Mouse (Mus musculus) embryonic facial prominence, embryonic 13.5 days (tissue): Measurements from ENCODE around the gene Ajap1. TPM values are rescaled to one million over a fixed set of nuclear protein-coding genes. Genes with fewer than 3 reads are reported as not detected.

ENCODE experiments used
- ATAC-seq: fragments of 200-750 bp; cut with Nextera tagmentation; 2 replicates; pipeline ENCODE4 v1.8.0; 2017; ENCODE audit warnings: low read depth; ENCODE audit not compliant: insufficient number of reproducible peaks, insufficient read depth, low FRiP score, low TSS enrichment
- H3K27ac ChIP-seq: fragments of 300-500 bp; sonication (generic); 2 replicates; pipeline ENCODE4 v1.5.1; 2015; ENCODE audit warnings: moderate library complexity, mild to moderate bottlenecking, inconsistent platforms
- H3K27me3 ChIP-seq: fragments of 300-500 bp; sonication (generic); 2 replicates; pipeline ENCODE4 v1.6.1; 2015; ENCODE audit warnings: mild to moderate bottlenecking, inconsistent platforms
- H3K36me3 ChIP-seq: fragments of 300-500 bp; sonication (generic); 2 replicates; pipeline ENCODE4 v1.6.1; 2015; ENCODE audit warnings: mild to moderate bottlenecking, inconsistent platforms
- H3K4me1 ChIP-seq: fragments of 300-500 bp; sonication (generic); 2 replicates; pipeline ENCODE4 v1.6.1; 2015; ENCODE audit warnings: inconsistent platforms
- H3K4me2 ChIP-seq: fragments of 300-500 bp; sonication (generic); 2 replicates; pipeline ENCODE4 v1.6.1; 2015; ENCODE audit warnings: moderate library complexity, mild to moderate bottlenecking, inconsistent platforms
- H3K4me3 ChIP-seq: fragments of 300-500 bp; sonication (generic); 2 replicates; pipeline ENCODE4 v1.5.1; 2015; ENCODE audit warnings: mild to moderate bottlenecking, inconsistent platforms
- H3K9ac ChIP-seq: fragments of 300-500 bp; sonication (generic); 2 replicates; pipeline ENCODE4 v1.6.1; 2015; ENCODE audit warnings: mild to moderate bottlenecking, inconsistent platforms
- H3K9me3 ChIP-seq: fragments of 300-500 bp; sonication (generic); 2 replicates; pipeline ENCODE4 v1.6.1; 2016; ENCODE audit warnings: inconsistent platforms
- whole genome bisulfite sequencing: fragments of 180-500 bp; shearing (Covaris S2); methylation state at CpG from one replicate; pipeline ENCODE4 v1.1.7; 2015; ENCODE audit warnings: mixed read lengths; 5-methylcytosine and 5-hydroxymethylcytosine counted together
- polyA plus RNA-seq: library from polyadenylated mRNA; unstranded; fragments of >200 nt; fragmentation: Nextera tagmentation; extraction: Ambion mirVana; gene quantifications from 2 replicates; pipeline ENCODE4 v1.2.1, GENCODE M21; 2015

Gene Ajap1
- polyA plus RNA-seq, 1 experiment from 2014 or later = 0.48 TPM

DNA sequence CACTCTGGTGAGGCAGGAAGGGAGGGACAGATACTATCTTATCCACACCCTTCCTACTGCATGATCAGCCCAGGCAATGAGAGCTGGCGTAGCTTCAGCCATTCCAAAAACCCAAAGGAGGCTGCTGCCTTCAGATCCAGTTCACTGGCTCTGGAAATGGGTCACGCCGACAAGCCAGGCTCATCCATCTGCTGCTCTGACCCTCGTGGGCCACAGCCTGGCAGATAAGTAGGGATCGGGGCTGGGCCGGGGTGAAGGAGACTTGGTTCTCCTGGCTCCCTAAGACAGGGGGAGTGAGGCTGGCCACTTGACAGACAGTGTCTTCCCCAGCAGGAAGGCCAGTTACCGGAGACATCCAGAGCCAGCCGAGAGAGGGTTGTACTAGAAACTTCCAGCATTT, 84.2 kb downstream of the Ajap1 start:
- Histone ChIP-seq H3K36me3 (no peaks in the 10 kb centered on the region), H3K9ac (no peak overlapping the region), H3K27me3 (no peaks in the 10 kb centered on the region), H3K27ac (no peak overlapping the region), H3K4me2 (no peak overlapping the region), H3K9me3 (no peaks in the 10 kb centered on the region), H3K4me3 (no peak overlapping the region), H3K4me1 (no peaks in the 10 kb centered on the region)
- WGBS = 91% methylated on average over 8 of the region's 8 CpGs
- ATAC-seq = 0 out of 2 replicates have a peak, but pooled peaks have one; percentile 11

DNA sequence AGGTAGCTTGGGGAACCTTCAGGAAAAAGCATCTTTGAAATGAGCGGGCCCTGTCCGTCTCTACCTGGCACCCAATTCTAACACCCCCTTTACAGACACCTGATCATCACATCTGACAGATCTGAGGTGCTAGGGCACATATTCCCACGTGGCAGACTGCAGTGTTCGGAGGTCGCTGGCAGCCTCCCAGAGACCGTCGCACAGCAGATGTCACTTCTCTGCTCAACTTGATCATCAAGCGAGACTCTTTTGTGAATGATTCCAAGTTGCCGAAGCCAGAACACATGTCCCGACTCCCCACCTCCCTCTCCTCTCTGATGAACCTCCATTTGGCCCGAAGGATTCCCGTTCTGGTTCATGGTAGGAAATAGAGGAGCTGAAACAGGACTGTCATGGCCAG, 95.1 kb downstream of the Ajap1 start:
- H3K36me3 ChIP-seq = no peaks in the 10 kb centered on the region
- peaks cover 6% of the 10 kb centered on the region; the same call in 1 of the 2 replicates for H3K9me3 ChIP-seq
- H3K4me2 ChIP-seq = no peak overlapping the region
- H3K27me3 ChIP-seq = no peaks in the 10 kb centered on the region
- 90% methylated on average over 12 of the region's 12 CpGs for WGBS
- no peaks in the 10 kb centered on the region for H3K4me1 ChIP-seq
- no peak for ATAC-seq
- H3K27ac ChIP-seq = no peak overlapping the region
- H3K4me3 ChIP-seq = no peak overlapping the region
- H3K9ac ChIP-seq = no peak overlapping the region

- no peak overlapping the region for H3K27ac ChIP-seq
- H3K9ac ChIP-seq = no peak overlapping the region
- H3K4me1 ChIP-seq = 0 out of 2 replicates have a peak, but pooled peaks cover 6% of the 10 kb centered on the region
- 50% methylated on average over 7 of the region's 7 CpGs for WGBS
- no peaks in the 10 kb centered on the region for H3K36me3 ChIP-seq
- H3K27me3 ChIP-seq = peaks cover 7% of the 10 kb centered on the region; the same call in 1 of the 2 replicates
- H3K4me3 ChIP-seq = no peak overlapping the region
- H3K9me3 ChIP-seq = peaks cover 8% of the 10 kb centered on the region; the same call in 1 of the 2 replicates
- H3K4me2 ChIP-seq = no peak overlapping the region
- ATAC-seq = no peak
Observed at GRCm38 (mm10) chr4:153381433-153381832, 101.2 kb downstream of the Ajap1 start.

DNA sequence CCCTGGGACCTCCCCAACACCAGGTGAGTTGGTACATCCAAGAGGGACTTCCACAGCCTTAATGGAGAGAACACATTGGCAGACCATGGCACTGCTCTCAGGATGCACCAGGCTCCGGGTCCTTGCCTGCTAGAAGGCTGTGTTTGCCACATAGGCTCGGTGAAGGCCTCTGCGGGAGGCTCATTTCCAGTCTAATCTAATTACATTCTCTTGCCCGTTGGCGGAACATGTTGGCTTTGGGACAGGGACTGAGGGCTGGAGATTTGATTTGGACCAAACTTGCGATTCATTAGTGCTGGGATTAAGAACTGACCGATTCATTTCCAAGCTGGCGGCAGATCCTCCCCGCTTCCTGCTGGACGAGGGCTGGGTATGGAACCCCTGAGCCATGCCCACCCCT, 101.7 kb downstream of the Ajap1 start:
- ATAC-seq = no peak
- Histone ChIP-seq H3K9ac (no peak overlapping the region), H3K4me2 (no peak overlapping the region), H3K9me3 (peaks cover 8% of the 10 kb centered on the region; the same call in 1 of the 2 replicates), H3K27ac (no peak overlapping the region), H3K4me1 (0 out of 2 replicates have a peak, but pooled peaks cover 6% of the 10 kb centered on the region), H3K27me3 (peaks cover 7% of the 10 kb centered on the region; the same call in 1 of the 2 replicates), H3K4me3 (no peak overlapping the region), H3K36me3 (no peaks in the 10 kb centered on the region)
- 68% methylated on average over 10 of the region's 10 CpGs for WGBS

DNA sequence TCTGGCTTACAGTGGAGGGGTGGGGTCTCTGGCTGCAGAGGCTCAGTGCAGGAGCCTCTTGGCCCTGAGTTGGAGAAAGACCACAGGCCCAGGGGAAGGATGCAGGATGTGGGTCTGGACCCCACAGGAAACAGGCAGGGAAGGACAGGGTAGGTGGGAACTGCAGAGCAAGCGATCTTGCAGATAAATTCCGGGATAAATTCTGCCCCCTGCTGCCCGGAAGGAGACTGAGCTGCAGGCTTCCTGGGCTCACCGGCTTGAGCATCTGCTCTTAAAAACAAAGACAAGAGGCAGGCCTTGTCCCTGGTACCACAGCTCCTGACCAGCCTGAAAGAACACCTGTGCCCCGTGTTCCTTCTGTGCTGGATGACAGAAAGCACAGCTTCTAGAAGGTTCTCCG, 104.6 kb downstream of the Ajap1 start:
- peaks cover 24% of the 10 kb centered on the region for H3K27me3 ChIP-seq
- 16% methylated on average over 6 of the region's 6 CpGs for WGBS
- peaks cover 7% of the 10 kb centered on the region; the same call in 1 of the 2 replicates for H3K9me3 ChIP-seq
- no peak for ATAC-seq
- H3K36me3 ChIP-seq = no peaks in the 10 kb centered on the region
- H3K9ac ChIP-seq = no peak overlapping the region
- H3K4me1 ChIP-seq = 0 out of 2 replicates have a peak, but pooled peaks cover 6% of the 10 kb centered on the region
- no peak overlapping the region for H3K4me2 ChIP-seq
- no peak overlapping the region for H3K4me3 ChIP-seq
- no peak overlapping the region for H3K27ac ChIP-seq

DNA sequence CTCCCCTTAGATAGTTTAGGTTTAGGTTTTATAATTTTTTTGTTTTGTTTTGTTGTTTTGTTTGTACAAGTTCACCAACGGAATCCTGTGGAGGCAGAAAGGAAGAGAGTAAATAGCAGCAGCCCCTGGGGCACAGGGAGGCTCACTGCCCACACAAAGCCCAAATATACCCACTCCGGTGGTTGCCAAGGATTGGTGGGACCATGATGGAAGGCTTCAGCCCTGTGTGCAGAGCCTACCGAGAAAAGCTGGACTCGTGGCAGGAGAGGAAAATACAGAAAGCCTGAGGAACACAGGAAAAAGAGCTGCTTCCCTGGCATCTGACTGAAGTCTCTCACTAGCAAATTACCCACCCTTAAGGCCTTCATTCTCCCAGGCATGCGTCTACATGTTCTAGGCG, 108.4 kb downstream of the Ajap1 start:
- ATAC-seq = no peak
- Histone ChIP-seq H3K9me3 (no peaks in the 10 kb centered on the region), H3K27ac (no peak overlapping the region), H3K36me3 (no peaks in the 10 kb centered on the region), H3K4me3 (no peak overlapping the region), H3K4me1 (0 out of 2 replicates have a peak, but pooled peaks cover 6% of the 10 kb centered on the region), H3K4me2 (no peak overlapping the region), H3K27me3 (peaks cover 40% of the 10 kb centered on the region), H3K9ac (no peak overlapping the region)
- 65% methylated on average over 6 of the region's 6 CpGs for WGBS

DNA sequence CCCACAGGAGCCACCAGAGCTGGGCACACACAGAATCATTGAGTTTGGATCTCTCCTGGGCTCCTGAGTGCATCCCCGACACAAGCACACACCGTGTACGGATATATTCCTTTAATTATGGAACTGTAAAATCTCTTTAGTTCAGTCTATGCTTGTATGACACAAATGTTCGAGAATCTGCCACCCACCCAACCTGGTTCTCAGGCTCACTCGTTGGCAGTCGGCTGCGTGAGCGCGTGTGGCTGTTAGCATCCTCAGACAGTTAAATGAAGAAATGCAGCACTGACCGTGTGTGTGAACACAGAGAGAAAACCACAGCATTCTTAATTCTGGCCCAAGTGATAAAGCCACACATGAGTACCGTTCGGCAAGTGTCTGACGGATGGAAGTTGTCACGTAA, 109.5 kb downstream of the Ajap1 start:
- no peak for ATAC-seq
- WGBS = 87% methylated on average over 14 of the region's 14 CpGs
- peaks cover 40% of the 10 kb centered on the region for H3K27me3 ChIP-seq

DNA sequence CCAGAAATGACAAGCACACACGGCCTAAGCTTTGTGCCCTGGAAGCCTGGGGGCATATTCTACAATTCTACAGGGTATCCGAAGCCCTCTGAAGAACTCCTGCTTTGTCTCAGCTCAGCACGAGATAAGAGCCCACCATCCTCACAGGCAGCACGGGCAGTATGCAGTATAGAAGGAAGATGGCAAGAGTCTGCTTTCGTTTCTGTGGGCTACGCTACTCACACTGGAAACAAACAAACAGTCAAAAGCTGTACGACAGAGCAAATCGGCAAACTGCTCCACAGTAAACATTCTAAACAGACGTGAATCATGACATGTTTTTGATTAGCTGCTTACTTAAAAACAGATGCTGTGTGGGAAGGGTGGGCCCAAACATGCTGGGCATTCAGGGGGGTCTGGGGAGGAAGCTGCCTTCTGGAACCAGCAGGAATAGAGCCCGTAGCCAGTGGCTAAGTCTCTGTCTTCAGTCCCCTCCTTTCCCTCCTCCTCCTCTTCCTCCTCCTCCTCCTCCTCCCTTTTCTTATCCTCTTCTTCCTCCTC, 113.9 kb downstream of the Ajap1 start:
- peak; percentile 60 for ATAC-seq
- no peak overlapping the region for H3K4me3 ChIP-seq
- H3K36me3 ChIP-seq = no peaks in the 10 kb centered on the region
- H3K9me3 ChIP-seq = no peaks in the 10 kb centered on the region
- H3K4me1 ChIP-seq = peaks cover 10% of the 10 kb centered on the region
- H3K4me2 ChIP-seq = peak overlapping the region; percentile 43
- H3K27ac ChIP-seq = peak overlapping the region; percentile 74
- no peak overlapping the region for H3K9ac ChIP-seq
- peaks cover 47% of the 10 kb centered on the region for H3K27me3 ChIP-seq
- 17% methylated on average over 10 of the region's 10 CpGs for WGBS

More for the DNA sequence above, 109.5 kb downstream of the Ajap1 start:
- Histone ChIP-seq H3K9ac (no peak overlapping the region), H3K4me3 (no peak overlapping the region), H3K4me2 (no peak overlapping the region), H3K27ac (no peak overlapping the region), H3K36me3 (no peaks in the 10 kb centered on the region), H3K4me1 (peaks cover 10% of the 10 kb centered on the region), H3K9me3 (no peaks in the 10 kb centered on the region)

GRCm38 (mm10) chr4:153360868-153361545, 121.6 kb downstream of the Ajap1 start:
- no peaks in the 10 kb centered on the region for H3K36me3 ChIP-seq
- 47% methylated on average over 13 of the region's 13 CpGs for WGBS
- no peak overlapping the region for H3K9ac ChIP-seq
- no peak for ATAC-seq
- H3K27ac ChIP-seq = no peak overlapping the region
- H3K9me3 ChIP-seq = no peaks in the 10 kb centered on the region
- H3K4me1 ChIP-seq = no peaks in the 10 kb centered on the region
- H3K27me3 ChIP-seq = peaks cover 45% of the 10 kb centered on the region
- no peak overlapping the region for H3K4me2 ChIP-seq
- no peak overlapping the region for H3K4me3 ChIP-seq

DNA sequence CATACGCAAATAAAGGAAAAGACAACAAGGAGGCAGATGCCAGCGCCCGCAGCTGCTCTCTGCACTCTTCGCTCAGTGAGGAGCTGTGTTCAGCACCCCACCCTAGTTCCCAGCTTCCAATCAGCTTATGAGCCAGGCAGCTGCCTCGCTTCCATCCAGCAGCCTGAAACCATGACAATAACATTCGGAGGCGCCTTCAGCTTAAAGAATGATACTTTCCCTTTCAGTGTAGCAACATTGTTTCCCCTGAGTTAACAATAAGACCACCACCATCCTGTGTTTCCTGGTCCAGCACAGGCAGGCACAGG, 124.4 kb downstream of the Ajap1 start:
- Histone ChIP-seq H3K27ac (no peak overlapping the region), H3K9ac (no peak overlapping the region), H3K36me3 (no peaks in the 10 kb centered on the region), H3K4me1 (no peaks in the 10 kb centered on the region), H3K9me3 (no peaks in the 10 kb centered on the region), H3K27me3 (peaks cover 31% of the 10 kb centered on the region), H3K4me2 (no peak overlapping the region), H3K4me3 (no peak overlapping the region)
- no peak for ATAC-seq
- 53% methylated on average over 7 of the region's 7 CpGs for WGBS

DNA sequence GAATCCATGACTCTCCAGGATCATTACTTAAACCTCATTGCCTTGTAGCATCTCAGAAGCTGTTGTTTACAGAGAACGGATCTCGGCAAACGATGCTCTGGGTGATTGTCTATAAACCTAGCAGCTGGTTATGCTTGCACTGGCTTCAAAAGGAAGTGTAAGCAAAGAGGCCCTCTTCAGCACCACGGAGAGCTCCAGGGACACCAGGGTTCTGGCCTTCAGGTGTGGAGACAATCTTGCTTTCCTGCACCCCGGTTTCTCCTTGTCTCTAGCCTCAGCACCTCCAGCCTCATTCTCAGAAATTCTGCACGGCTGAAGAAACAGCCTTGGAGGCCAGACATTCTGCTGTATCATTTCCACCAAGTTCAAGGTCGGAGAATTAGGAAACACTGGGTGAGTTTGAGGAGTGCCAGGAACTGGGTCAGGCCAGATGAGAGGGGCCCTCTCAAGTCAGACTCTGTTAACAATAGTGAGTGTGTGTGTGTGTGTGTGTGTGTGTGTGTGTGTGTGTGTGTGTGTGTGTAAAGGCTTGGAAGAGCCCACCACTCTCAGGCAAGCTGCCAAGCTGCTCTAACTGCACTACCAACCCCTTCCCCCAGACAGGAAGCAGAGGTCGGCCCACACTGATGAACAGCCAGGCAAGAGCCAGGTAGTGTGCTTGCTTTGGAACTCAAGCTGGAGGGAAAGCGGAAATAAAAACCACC, 124.9 kb downstream of the Ajap1 start:
- H3K4me2 ChIP-seq = no peak overlapping the region
- no peak overlapping the region for H3K9ac ChIP-seq
- 43% methylated on average over 9 of the region's 9 CpGs for WGBS

GRCm38 (mm10) chr4:153356236-153356635, 126.4 kb downstream of the Ajap1 start:
- peaks cover 19% of the 10 kb centered on the region for H3K27me3 ChIP-seq
- H3K4me2 ChIP-seq = no peak overlapping the region
- no peak for ATAC-seq
- H3K9me3 ChIP-seq = no peaks in the 10 kb centered on the region
- no peak overlapping the region for H3K4me3 ChIP-seq
- 90% methylated on average over 4 of the region's 4 CpGs for WGBS
- no peaks in the 10 kb centered on the region for H3K4me1 ChIP-seq
- H3K36me3 ChIP-seq = no peaks in the 10 kb centered on the region
- H3K9ac ChIP-seq = no peak overlapping the region
- H3K27ac ChIP-seq = no peak overlapping the region

More for the DNA sequence above, 124.9 kb downstream of the Ajap1 start:
- no peaks in the 10 kb centered on the region for H3K4me1 ChIP-seq
- H3K4me3 ChIP-seq = no peak overlapping the region
- H3K27ac ChIP-seq = no peak overlapping the region
- H3K27me3 ChIP-seq = peaks cover 26% of the 10 kb centered on the region
- H3K36me3 ChIP-seq = no peaks in the 10 kb centered on the region
- H3K9me3 ChIP-seq = no peaks in the 10 kb centered on the region
- ATAC-seq = no peak
